Mouse (Mus musculus) liver, adult 2 months (tissue): ENCODE data around the gene Hist2h3c2.

Experiments
- CTCF ChIP-seq: fragments of 200-500 bp; IDR thresholded peaks from 2 replicates; pipeline ENCODE4 v1.5.1; 2011; ENCODE audit warnings: low read depth, low read length, control low read depth
- POLR2A ChIP-seq: fragments of 200-500 bp; IDR thresholded peaks from 2 replicates; pipeline ENCODE4 v1.6.1; 2011; ENCODE audit warnings: low read length, control low read depth; ENCODE audit not compliant: insufficient read depth; ENCODE audit errors: extremely low read depth

- TF ChIP-seq CTCF (no peak), POLR2A (no peak)
Measured at GRCm38 (mm10) chr3:96236834-96237334, 2.0 kb downstream of the Hist2h3c2 start.
